Mouse (Mus musculus) stomach, postnatal 0 days (tissue): Measurements from ENCODE around the gene Exoc8. TPM values are rescaled to one million over a fixed set of nuclear protein-coding genes. Genes with fewer than 3 reads are reported as not detected.

Source experiments
- ATAC-seq: fragments of 200-750 bp; cut with Nextera tagmentation; 2 replicates; pipeline ENCODE4 v1.8.0; 2017; ENCODE audit not compliant: low FRiP score, low TSS enrichment
- DNase-seq: peaks from one replicate; pipeline ENCODE4 v3.0.0-alpha.2; 2016; ENCODE audit warnings: low spot score
- H3K27ac ChIP-seq: fragments of 300-500 bp; sonication (generic); replicated peaks from 2 replicates; pipeline ENCODE4 v1.5.1; 2014; ENCODE audit warnings: mild to moderate bottlenecking, control low read depth
- H3K27me3 ChIP-seq: fragments of 300-500 bp; sonication (generic); 2 replicates; pipeline ENCODE4 v1.6.1; 2014; ENCODE audit warnings: low read length; ENCODE audit not compliant: control insufficient read depth, insufficient read depth
- H3K36me3 ChIP-seq: fragments of 300-500 bp; sonication (generic); 2 replicates; pipeline ENCODE4 v1.6.1; 2014; ENCODE audit warnings: low read length, mixed read lengths; ENCODE audit not compliant: control insufficient read depth, insufficient read depth
- H3K4me1 ChIP-seq: fragments of 300-500 bp; sonication (generic); replicated peaks from 2 replicates; pipeline ENCODE4 v1.6.1; 2014; ENCODE audit warnings: antibody characterized with exemption; ENCODE audit not compliant: control insufficient read depth, insufficient read depth
- H3K4me2 ChIP-seq: fragments of 300-500 bp; sonication (generic); replicated peaks from 2 replicates; pipeline ENCODE4 v1.6.1; 2014; ENCODE audit warnings: low read depth, mild to moderate bottlenecking, control low read depth, moderate library complexity
- H3K4me3 ChIP-seq: fragments of 300-500 bp; sonication (generic); 2 replicates; pipeline ENCODE4 v1.5.1; 2014; ENCODE audit warnings: low read depth, low read length, control low read depth
- H3K9ac ChIP-seq: fragments of 300-500 bp; sonication (generic); 2 replicates; pipeline ENCODE4 v1.6.1; 2014; ENCODE audit warnings: mild to moderate bottlenecking, low read length, control low read depth, mixed read lengths
- H3K9me3 ChIP-seq: fragments of 300-500 bp; sonication (generic); 2 replicates; pipeline ENCODE4 v1.6.1; 2016; ENCODE audit warnings: low read length; ENCODE audit not compliant: control insufficient read depth
- CTCF ChIP-seq: IDR thresholded peaks from 2 replicates; pipeline ENCODE4 v1.5.1; 2016; ENCODE audit warnings: antibody characterized with exemption, low read depth, mild to moderate bottlenecking, moderate library complexity
- EP300 ChIP-seq: optimal IDR thresholded peaks from 2 replicates; pipeline ENCODE3; 2016; ENCODE audit warnings: antibody characterized with exemption
- WGBS: fragments of 180-500 bp; shearing (Covaris S2); extraction: QIAGEN DNeasy Blood & Tissue Kit; methylation state at CpG from one replicate; pipeline ENCODE4 v1.1.7; 2014; 5-methylcytosine and 5-hydroxymethylcytosine counted together
- polyA plus RNA-seq: library from polyadenylated mRNA; unstranded; fragments of >200 nt; fragmentation: Nextera tagmentation; extraction: Ambion mirVana; gene quantifications from 2 replicates; pipeline ENCODE4 v1.2.1, GENCODE M21; 2015

The Exoc8 gene
- polyA plus RNA-seq, 1 experiment from 2014 or later = 4.9 TPM

- no peak overlapping the region for H3K9ac ChIP-seq
- H3K9me3 ChIP-seq = no peaks in the 10 kb centered on the region
- no peaks in the 10 kb centered on the region for H3K27me3 ChIP-seq
- no peak for ATAC-seq
- H3K4me2 ChIP-seq = no peak overlapping the region
- no peak overlapping the region for H3K4me3 ChIP-seq
- no peaks in the 10 kb centered on the region for H3K36me3 ChIP-seq
- H3K27ac ChIP-seq = no peak overlapping the region
- TF ChIP-seq EP300 = no peak
- TF ChIP-seq CTCF = no peak
- DNase-seq = no peak
- WGBS = 66% methylated on average over 3 of the region's 3 CpGs
- no peaks in the 10 kb centered on the region for H3K4me1 ChIP-seq
These were observed 34.9 kb upstream of the Exoc8 start for GRCm38 (mm10) chr8:124932435-124932834.

- ATAC-seq = no peak
- Histone ChIP-seq H3K4me2 (no peak overlapping the region), H3K27me3 (no peaks in the 10 kb centered on the region), H3K9ac (no peak overlapping the region), H3K4me3 (no peak overlapping the region), H3K36me3 (no peaks in the 10 kb centered on the region), H3K27ac (no peak overlapping the region), H3K9me3 (no peaks in the 10 kb centered on the region), H3K4me1 (peaks cover 1% of the 10 kb centered on the region; the same call in 1 of the 2 replicates)
- DNase-seq = no peak
- 84% methylated on average over 4 of the region's 4 CpGs for WGBS
- TF ChIP-seq EP300 (no peak), CTCF (0 out of 2 replicates have a peak, but pooled peaks have one; percentile 12)
These were observed 33.1 kb upstream of the Exoc8 start for GRCm38 (mm10) chr8:124930649-124931048.

GRCm38 (mm10) chr8:124930086-124930485 lies 32.6 kb upstream of the Exoc8 start:
- no peak overlapping the region for H3K4me2 ChIP-seq
- H3K4me3 ChIP-seq = no peak overlapping the region
- WGBS = 86% methylated on average over 13 of the region's 13 CpGs
- H3K4me1 ChIP-seq = peaks cover 3% of the 10 kb centered on the region; the same call in 1 of the 2 replicates
- DNase-seq (no peak), ATAC-seq (no peak)
- no peaks in the 10 kb centered on the region for H3K9me3 ChIP-seq
- TF ChIP-seq EP300 (no peak), CTCF (no peak)
- no peaks in the 10 kb centered on the region for H3K27me3 ChIP-seq
- no peak overlapping the region for H3K27ac ChIP-seq
- H3K36me3 ChIP-seq = no peaks in the 10 kb centered on the region
- no peak overlapping the region for H3K9ac ChIP-seq

- H3K27me3 ChIP-seq = no peaks in the 10 kb centered on the region
- H3K4me2 ChIP-seq = no peak overlapping the region
- no peak for DNase-seq
- no peaks in the 10 kb centered on the region for H3K36me3 ChIP-seq
- TF ChIP-seq CTCF (no peak), EP300 (no peak)
- H3K4me1 ChIP-seq = peaks cover 3% of the 10 kb centered on the region; the same call in 1 of the 2 replicates
- 76% methylated on average over 11 of the region's 11 CpGs for WGBS
- 0 out of 2 replicates have a peak overlapping the region, but pooled peaks have one; percentile 8 for H3K27ac ChIP-seq
- H3K9me3 ChIP-seq = no peaks in the 10 kb centered on the region
- no peak overlapping the region for H3K4me3 ChIP-seq
- H3K9ac ChIP-seq = no peak overlapping the region
- ATAC-seq = no peak
These were observed 31.5 kb upstream of the Exoc8 start for GRCm38 (mm10) chr8:124929006-124929405.

GRCm38 (mm10) chr8:124926351-124926771 lies 28.9 kb upstream of the Exoc8 start:
- Histone ChIP-seq H3K27me3 (no peaks in the 10 kb centered on the region), H3K4me2 (no peak overlapping the region), H3K27ac (peak overlapping the region; percentile 84), H3K4me3 (no peak overlapping the region), H3K36me3 (no peaks in the 10 kb centered on the region), H3K9me3 (no peaks in the 10 kb centered on the region), H3K9ac (no peak overlapping the region), H3K4me1 (peaks cover 5% of the 10 kb centered on the region; the same call in 1 of the 2 replicates)
- WGBS = 27% methylated on average over 10 of the region's 10 CpGs
- peak; percentile 74; the same call in 1 of the 2 replicates for ATAC-seq
- DNase-seq = peak; percentile 55
- TF ChIP-seq CTCF = 0 out of 2 replicates have a peak, but pooled peaks have one; percentile 1
- TF ChIP-seq EP300 = no peak

GRCm38 (mm10) chr8:124925544-124926266 lies 28.2 kb upstream of the Exoc8 start:
- H3K4me1 ChIP-seq = peaks cover 5% of the 10 kb centered on the region; the same call in 1 of the 2 replicates
- H3K27me3 ChIP-seq = no peaks in the 10 kb centered on the region
- no peaks in the 10 kb centered on the region for H3K9me3 ChIP-seq
- H3K9ac ChIP-seq = no peak overlapping the region
- no peak for ATAC-seq
- 60% methylated on average over 14 of the region's 14 CpGs for WGBS
- peak overlapping the region; percentile 77 for H3K27ac ChIP-seq
- H3K36me3 ChIP-seq = no peaks in the 10 kb centered on the region
- no peak for DNase-seq
- no peak overlapping the region for H3K4me3 ChIP-seq
- H3K4me2 ChIP-seq = no peak overlapping the region
- no peak for TF ChIP-seq CTCF
- no peak for TF ChIP-seq EP300
